Mouse (Mus musculus) lung, embryonic 15.5 days (tissue): Measurements from ENCODE around the gene Ncdn. TPM values are rescaled to one million over a fixed set of nuclear protein-coding genes. Genes with fewer than 3 reads are reported as not detected.

Experiments
- ATAC-seq: fragments of 200-750 bp; cut with Nextera tagmentation; 2 replicates; pipeline ENCODE4 v1.8.0; 2017; ENCODE audit warnings: moderate number of reproducible peaks, borderline replicate concordance; ENCODE audit not compliant: low FRiP score, low TSS enrichment; ENCODE audit errors: extremely low read depth
- H3K27ac ChIP-seq: fragments of 300-500 bp; sonication (generic); 2 replicates; pipeline ENCODE4 v1.5.1; 2015; ENCODE audit warnings: moderate library complexity, mild to moderate bottlenecking, inconsistent platforms
- H3K27me3 ChIP-seq: fragments of 300-500 bp; sonication (generic); 2 replicates; pipeline ENCODE4 v1.6.1; 2015; ENCODE audit warnings: inconsistent platforms
- H3K36me3 ChIP-seq: fragments of 300-500 bp; sonication (generic); 2 replicates; pipeline ENCODE4 v1.6.1; 2015; ENCODE audit warnings: inconsistent platforms
- H3K4me1 ChIP-seq: fragments of 300-500 bp; sonication (generic); 2 replicates; pipeline ENCODE4 v1.6.1; 2015; ENCODE audit warnings: inconsistent platforms
- H3K4me2 ChIP-seq: fragments of 300-500 bp; sonication (generic); 2 replicates; pipeline ENCODE4 v1.6.1; 2015; ENCODE audit warnings: inconsistent platforms, mild to moderate bottlenecking, moderate library complexity
- H3K4me3 ChIP-seq: fragments of 300-500 bp; sonication (generic); 2 replicates; pipeline ENCODE4 v1.5.1; 2015; ENCODE audit warnings: mild to moderate bottlenecking, inconsistent platforms
- H3K9ac ChIP-seq: fragments of 300-500 bp; sonication (generic); 2 replicates; pipeline ENCODE4 v1.6.1; 2015; ENCODE audit warnings: inconsistent platforms
- H3K9me3 ChIP-seq: fragments of 300-500 bp; sonication (generic); 2 replicates; pipeline ENCODE4 v1.6.1; 2016; ENCODE audit warnings: inconsistent platforms
- WGBS: fragments of 180-500 bp; shearing (Covaris S2); methylation state at CpG from one replicate; pipeline ENCODE4 v1.1.7; 2015; 5-methylcytosine and 5-hydroxymethylcytosine counted together
- polyA plus RNA-seq: library from polyadenylated mRNA; unstranded; fragments of >200 nt; fragmentation: Nextera tagmentation; extraction: Ambion mirVana; gene quantifications from 2 replicates; pipeline ENCODE4 v1.2.1, GENCODE M21; 2015

Gene Ncdn
- polyA plus RNA-seq, 1 experiment from 2014 or later: 28.2 TPM

- no peaks in the 10 kb centered on the region for H3K9me3 ChIP-seq
- H3K4me1 ChIP-seq: peaks cover 21% of the 10 kb centered on the region
- H3K27ac ChIP-seq: no peak within 1 kb of the TSS
- 2% methylated on average over 32 of the region's 32 CpGs for WGBS
- H3K27me3 ChIP-seq: peaks cover 90% of the 10 kb centered on the region
- ATAC-seq: peak; percentile 19; the same call in 1 of the 2 replicates
- peak within 1 kb of the TSS; percentile 12; the same call in 1 of the 2 replicates for H3K9ac ChIP-seq
- H3K36me3 ChIP-seq: no peaks in the 10 kb centered on the region
- H3K4me2 ChIP-seq: peak within 1 kb of the TSS; percentile 54
- H3K4me3 ChIP-seq: peak within 1 kb of the TSS; percentile 33
Observed at GRCm38 (mm10) chr4:126736001-126736414, 17.2 kb downstream of the Ncdn start, which contains the start of gene Tfap2e. Tfap2e (minus strand) TSS chr4:126736240.

- no peaks in the 10 kb centered on the region for H3K9me3 ChIP-seq
- H3K9ac ChIP-seq: peak overlapping the region; percentile 12; the same call in 1 of the 2 replicates
- H3K4me3 ChIP-seq: peak overlapping the region; percentile 33
- H3K4me1 ChIP-seq: peaks cover 21% of the 10 kb centered on the region
- ATAC-seq: peak; percentile 13; the same call in 1 of the 2 replicates
- no peaks in the 10 kb centered on the region for H3K36me3 ChIP-seq
- 2% methylated on average over 40 of the region's 62 CpGs for WGBS
- H3K4me2 ChIP-seq: peak overlapping the region; percentile 54
- no peak overlapping the region for H3K27ac ChIP-seq
- peaks cover 95% of the 10 kb centered on the region for H3K27me3 ChIP-seq
Observed at GRCm38 (mm10) chr4:126735382-126736000, 17.7 kb downstream of the Ncdn start.

- 0 out of 2 replicates have a peak, but pooled peaks have one; percentile 36 for ATAC-seq
- Histone ChIP-seq H3K27me3 (peaks cover 100% of the 10 kb centered on the region), H3K36me3 (no peaks in the 10 kb centered on the region), H3K27ac (no peak overlapping the region), H3K9me3 (no peaks in the 10 kb centered on the region), H3K4me2 (peak overlapping the region; percentile 54), H3K4me1 (peaks cover 21% of the 10 kb centered on the region), H3K9ac (peak overlapping the region; percentile 12; the same call in 1 of the 2 replicates), H3K4me3 (peak overlapping the region; percentile 33)
- 2% methylated on average over 51 of the region's 51 CpGs for WGBS
Observed at GRCm38 (mm10) chr4:126734700-126735381, 18.4 kb downstream of the Ncdn start.

DNA sequence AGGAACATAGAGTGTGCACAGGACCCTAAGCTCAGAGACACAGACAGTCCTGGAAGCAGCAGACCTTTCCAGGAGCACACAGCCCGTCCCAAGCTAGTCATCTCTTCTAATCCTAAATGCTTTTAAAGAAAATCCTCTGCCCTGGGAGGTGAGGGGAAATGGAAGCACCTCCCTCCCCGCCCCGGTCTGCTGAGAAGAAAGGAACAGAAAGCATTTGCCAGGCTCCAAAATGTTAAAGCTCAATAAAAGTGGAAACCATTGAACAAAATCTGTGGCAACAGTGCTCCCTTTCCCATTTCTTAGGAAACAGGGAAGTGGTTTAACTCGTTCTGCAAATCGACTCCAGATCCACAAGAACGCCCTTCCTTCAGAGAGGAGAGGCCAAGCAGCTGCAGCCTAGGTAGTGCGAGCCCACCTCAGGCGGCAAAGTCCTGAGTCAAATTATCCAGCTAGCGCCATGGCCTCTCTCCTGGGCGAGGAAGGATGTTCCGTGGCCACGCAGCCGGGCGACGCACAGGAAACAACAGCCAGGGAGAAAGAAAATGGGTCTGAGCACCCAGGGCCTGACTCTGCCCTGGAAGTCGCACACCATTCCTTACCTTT is 19.1 kb downstream of the Ncdn start:
- 4% methylated on average over 16 of the region's 16 CpGs for WGBS
- no peak for ATAC-seq

DNA sequence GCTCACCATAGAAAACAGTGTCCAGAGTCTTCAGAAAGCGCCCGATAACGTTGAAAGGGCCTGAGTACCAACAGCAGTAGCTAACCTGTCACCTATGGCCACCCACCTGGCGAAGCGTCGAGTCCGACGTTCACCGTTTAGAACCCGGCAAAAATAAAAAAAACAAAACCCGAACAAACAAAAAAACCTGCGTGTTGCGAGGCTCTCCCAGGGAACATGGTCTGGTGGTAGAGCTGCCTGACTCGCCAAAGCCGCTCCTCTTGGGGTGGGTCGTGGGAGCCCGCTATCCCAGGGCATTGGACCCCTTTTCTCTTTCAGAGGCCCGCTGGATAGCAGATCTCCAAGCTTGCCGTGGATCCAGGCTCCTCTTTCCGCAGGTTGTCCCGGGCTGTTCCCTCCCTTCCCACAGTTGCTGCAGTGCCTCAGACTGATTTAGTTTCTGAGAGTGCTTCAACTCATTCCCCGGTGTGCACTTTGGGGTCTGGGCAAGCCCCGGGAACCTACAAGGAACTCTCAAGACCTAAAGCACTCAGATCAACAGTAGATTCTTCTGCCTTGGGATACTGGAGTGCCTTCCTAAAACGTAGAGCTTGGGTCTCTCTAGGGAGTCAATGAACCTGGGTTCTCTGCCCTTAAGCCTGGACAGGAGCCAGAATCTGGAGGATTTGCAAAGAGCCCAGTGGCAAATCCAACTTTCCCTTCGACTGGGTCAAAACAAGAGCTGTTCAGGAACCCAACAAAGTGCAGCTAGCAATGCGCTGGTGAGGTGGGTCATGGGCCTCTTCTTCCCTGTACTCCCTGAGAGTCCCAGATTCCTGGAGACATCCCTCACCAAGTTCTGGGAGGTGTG is 20.5 kb downstream of the Ncdn start:
- Histone ChIP-seq H3K4me1 (peaks cover 21% of the 10 kb centered on the region), H3K4me3 (peak overlapping the region; percentile 1; the same call in 1 of the 2 replicates), H3K27ac (no peak overlapping the region), H3K36me3 (no peaks in the 10 kb centered on the region), H3K4me2 (peak overlapping the region; percentile 17), H3K9me3 (no peaks in the 10 kb centered on the region), H3K9ac (no peak overlapping the region), H3K27me3 (peaks cover 85% of the 10 kb centered on the region)
- WGBS: 7% methylated on average over 26 of the region's 26 CpGs
- ATAC-seq: no peak

More for the DNA sequence above, 19.1 kb downstream of the Ncdn start:
- Histone ChIP-seq H3K27me3 (peaks cover 99% of the 10 kb centered on the region), H3K4me3 (no peak overlapping the region), H3K4me2 (no peak overlapping the region), H3K9ac (no peak overlapping the region), H3K27ac (no peak overlapping the region), H3K4me1 (peaks cover 21% of the 10 kb centered on the region), H3K36me3 (no peaks in the 10 kb centered on the region), H3K9me3 (no peaks in the 10 kb centered on the region)

DNA sequence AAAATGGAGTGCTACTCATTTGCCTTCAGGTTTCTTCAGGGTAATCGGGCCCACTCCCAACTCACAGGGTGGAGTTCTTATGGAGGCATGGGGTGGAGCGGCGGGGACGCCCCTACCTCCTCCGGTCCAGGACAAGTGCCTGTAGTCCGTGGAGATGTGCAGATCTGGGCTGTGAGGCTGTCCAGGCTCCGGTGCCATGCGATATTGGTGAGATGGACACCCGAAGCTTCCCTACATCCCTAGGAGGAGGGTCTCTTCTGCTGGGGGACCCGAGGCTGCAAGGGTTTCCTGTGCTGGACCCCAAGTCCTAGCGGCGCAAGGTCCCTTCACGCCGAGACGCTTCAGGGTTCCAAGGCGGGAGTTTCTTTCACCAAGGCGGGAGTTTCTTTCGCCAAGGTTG is 21.1 kb downstream of the Ncdn start:
- H3K9me3 ChIP-seq: no peaks in the 10 kb centered on the region
- 3% methylated on average over 18 of the region's 18 CpGs for WGBS
- peaks cover 79% of the 10 kb centered on the region for H3K27me3 ChIP-seq
- no peak for ATAC-seq
- peak overlapping the region; percentile 1; the same call in 1 of the 2 replicates for H3K4me3 ChIP-seq
- peak overlapping the region; percentile 17 for H3K4me2 ChIP-seq
- H3K36me3 ChIP-seq: no peaks in the 10 kb centered on the region
- no peak overlapping the region for H3K27ac ChIP-seq
- H3K9ac ChIP-seq: no peak overlapping the region
- peaks cover 21% of the 10 kb centered on the region for H3K4me1 ChIP-seq

GRCm38 (mm10) chr4:126707439-126707826 is 45.8 kb downstream of the Ncdn start:
- no peaks in the 10 kb centered on the region for H3K27me3 ChIP-seq
- no peaks in the 10 kb centered on the region for H3K9me3 ChIP-seq
- WGBS: 84% methylated on average over 5 of the region's 5 CpGs
- H3K27ac ChIP-seq: no peak overlapping the region
- no peak for ATAC-seq
- H3K36me3 ChIP-seq: peaks cover 71% of the 10 kb centered on the region
- H3K9ac ChIP-seq: no peak overlapping the region
- no peaks in the 10 kb centered on the region for H3K4me1 ChIP-seq
- H3K4me3 ChIP-seq: no peak overlapping the region
- H3K4me2 ChIP-seq: no peak overlapping the region

DNA sequence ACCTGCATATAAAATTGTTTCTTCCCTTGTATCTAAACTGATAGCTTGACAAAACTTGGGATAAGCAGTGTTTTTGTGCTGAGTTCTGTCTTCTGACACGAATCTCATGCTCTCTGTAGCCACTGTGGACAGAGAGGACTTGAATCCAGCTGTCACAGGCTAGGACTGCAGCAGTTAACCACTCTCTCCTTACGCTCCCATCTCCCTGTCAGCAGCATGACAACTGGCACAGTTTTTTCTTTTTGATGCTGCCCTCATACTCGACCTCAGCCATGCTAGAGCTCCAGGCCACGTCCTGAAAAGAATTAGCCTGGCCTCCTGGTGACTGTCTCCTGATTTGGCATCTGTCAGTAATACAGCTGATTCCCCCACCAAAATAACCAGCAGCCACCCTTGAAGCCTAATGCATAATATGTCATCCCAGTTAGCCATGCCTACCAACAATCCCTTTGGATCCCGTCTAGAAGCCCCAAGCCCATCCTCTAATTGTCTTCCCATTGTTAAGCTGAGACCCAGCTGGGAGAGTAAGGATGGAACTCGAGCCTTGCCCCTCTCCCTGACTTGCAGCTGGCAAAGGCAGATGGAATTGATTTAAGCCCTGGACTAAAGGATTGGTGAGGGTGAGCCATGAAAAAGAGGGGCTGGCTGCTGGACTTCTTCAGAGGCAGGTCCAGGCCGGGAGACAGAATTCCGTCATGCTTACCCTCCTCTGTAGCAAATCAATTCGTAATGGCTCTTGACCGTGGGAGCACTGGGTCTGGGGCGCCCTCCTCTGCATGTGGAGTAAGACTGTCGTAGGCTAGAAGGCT is 46.4 kb downstream of the Ncdn start:
- Histone ChIP-seq H3K4me2 (no peak overlapping the region), H3K4me3 (no peak overlapping the region), H3K4me1 (no peaks in the 10 kb centered on the region), H3K27me3 (no peaks in the 10 kb centered on the region), H3K27ac (no peak overlapping the region), H3K9ac (no peak overlapping the region), H3K36me3 (peaks cover 72% of the 10 kb centered on the region), H3K9me3 (no peaks in the 10 kb centered on the region)
- no peak for ATAC-seq
- WGBS: 81% methylated on average over 12 of the region's 12 CpGs

DNA sequence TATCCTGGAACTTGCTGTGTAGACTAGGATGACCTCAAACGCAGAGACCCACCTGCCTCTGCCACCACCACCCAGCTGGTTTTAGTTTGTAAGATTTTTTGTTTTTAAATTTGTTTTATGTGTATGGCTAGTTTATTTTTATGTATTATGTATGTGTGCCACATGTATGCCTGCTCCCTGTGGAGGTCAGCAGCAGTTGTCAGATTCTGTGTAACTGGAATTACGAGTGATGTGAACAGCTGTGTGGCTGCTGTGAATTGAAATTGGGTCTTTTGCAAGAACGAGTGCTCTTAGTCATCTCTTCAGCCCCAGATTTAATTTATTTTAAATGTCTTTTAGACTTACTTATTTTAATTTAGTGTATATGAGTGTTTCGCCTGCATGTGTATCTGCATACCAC is 56.3 kb downstream of the Ncdn start:
- Histone ChIP-seq H3K27ac (no peak overlapping the region), H3K4me1 (no peaks in the 10 kb centered on the region), H3K9me3 (no peaks in the 10 kb centered on the region), H3K4me2 (no peak overlapping the region), H3K27me3 (no peaks in the 10 kb centered on the region), H3K36me3 (peaks cover 27% of the 10 kb centered on the region), H3K9ac (no peak overlapping the region), H3K4me3 (no peak overlapping the region)
- no peak for ATAC-seq
- 92% methylated on average over 4 of the region's 4 CpGs for WGBS
